Mouse (Mus musculus): ENCODE data around the gene Npvf. TPM values are rescaled to one million over a fixed set of nuclear protein-coding genes. Genes with fewer than 3 reads are reported as not detected.

Npvf gene
- polyA plus RNA-seq, 1 experiment from 2014 or later, result 0.41 TPM

Other genes starting within 250 kb of the Npvf start
- gene Osbpl3, start 198.2 kb downstream of the Npvf start, polyA plus RNA-seq (2014; fragmentation: Nextera tagmentation; extraction: Ambion mirVana), result 3.9 and 4.2 TPM in 2 replicates
- gene Cycs, start 87.9 kb downstream of the Npvf start, polyA plus RNA-seq (2014; fragmentation: Nextera tagmentation; extraction: Ambion mirVana), result 77.2 and 83.7 TPM in 2 replicates
- gene 4921507P07Rik, start 57.8 kb downstream of the Npvf start, polyA plus RNA-seq (2014; fragmentation: Nextera tagmentation; extraction: Ambion mirVana), result 2.8 and 3.8 TPM in 2 replicates

Data from hindbrain, embryonic 14.5 days (tissue).